Mouse (Mus musculus): ENCODE data around the gene Gm21721.
"Not testable (repeated sequence)": the region's sequence is repeated elsewhere in the genome, so short reads cannot be mapped to it uniquely, and the experiment has no call there.

Gm21721 gene

GRCm38 (mm10) chrY:9202090-9202489 lies at the start of gene Gm21721:
Gene Gm21721 (minus strand): TSS chrY:9202190.
- DNase-seq (ENCODE audit: low spot score in 2 of 2), result not testable (repeated sequence)
